Mouse (Mus musculus) heart, postnatal 36 days (tissue): ENCODE data around the gene Banf1. TPM values are rescaled to one million over a fixed set of nuclear protein-coding genes. Genes with fewer than 3 reads are reported as not detected.
"Not testable (repeated sequence)": the region's sequence is repeated elsewhere in the genome, so short reads cannot be mapped to it uniquely, and the experiment has no call there.

ENCODE experiments used
- DNase-seq, 2 experiments: peaks; one replicate each; pipeline ENCODE4 v3.0.0; 2021 to 2022
- intact Hi-C: fragments of 180-260 bp; cut with DNase I; formaldehyde crosslinking; loops from one replicate; pipeline ENCODE4 v1.15.1; 2025
- total RNA-seq, 2 experiments: library from RNA; stranded (reverse); gene quantifications; 2 replicates each; pipeline ENCODE4 v1.2.3; 2021

Banf1 gene
- total RNA-seq = 100 to 1,000 TPM; 126 to 142 TPM

DNA sequence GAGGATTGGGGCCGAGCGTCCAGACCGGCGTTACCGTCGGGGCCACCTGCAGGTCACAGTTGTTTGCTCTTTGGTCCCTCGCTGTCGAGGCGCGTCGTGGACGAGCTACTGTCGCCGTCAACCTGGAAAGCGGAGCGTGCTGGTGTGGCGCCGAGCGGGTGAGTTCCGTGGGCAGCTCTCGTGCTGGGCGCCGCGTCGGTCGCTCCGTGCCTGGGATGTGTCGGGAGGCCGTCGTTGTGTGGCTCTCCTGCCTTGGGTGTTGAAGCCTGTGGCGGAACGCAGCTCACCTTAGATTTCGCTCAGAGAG lies at the start of gene Banf1:
TSS of gene Banf1 (minus strand) at position 116 of the 307 bp plus-strand sequence.
- intact Hi-C loops = loop anchor here (2.0 to 5.0 kb wide), 3 partner anchors 58 to 120 kb away; partner anchors contain the start of genes AI837181, Drap1, Mus81 and Sf3b2
- no peak for DNase-seq

DNA sequence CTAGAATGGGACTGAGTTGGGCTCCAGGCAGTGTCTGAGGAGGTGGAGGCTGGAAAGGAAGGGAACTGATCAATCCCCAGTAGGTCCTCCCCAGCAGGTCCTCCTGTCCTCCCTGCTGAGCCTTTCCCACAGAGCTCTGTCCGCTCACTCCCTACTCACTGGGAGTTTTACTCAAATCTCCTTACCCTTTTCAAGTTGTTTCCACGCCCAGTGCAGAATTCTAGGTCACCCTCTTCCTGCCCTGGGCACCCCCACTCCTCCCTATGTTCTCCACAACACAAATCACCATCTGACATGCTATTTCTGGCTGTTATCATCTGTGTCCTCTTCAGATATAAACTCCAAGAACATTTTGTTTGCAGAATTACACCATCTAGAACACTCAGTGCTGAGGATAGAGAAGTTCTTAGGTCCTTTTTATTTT lies 47.6 kb upstream of the Banf1 start:
- DNase-seq = peak; percentile 62 to 68
- intact Hi-C loops = no loop called here

DNA sequence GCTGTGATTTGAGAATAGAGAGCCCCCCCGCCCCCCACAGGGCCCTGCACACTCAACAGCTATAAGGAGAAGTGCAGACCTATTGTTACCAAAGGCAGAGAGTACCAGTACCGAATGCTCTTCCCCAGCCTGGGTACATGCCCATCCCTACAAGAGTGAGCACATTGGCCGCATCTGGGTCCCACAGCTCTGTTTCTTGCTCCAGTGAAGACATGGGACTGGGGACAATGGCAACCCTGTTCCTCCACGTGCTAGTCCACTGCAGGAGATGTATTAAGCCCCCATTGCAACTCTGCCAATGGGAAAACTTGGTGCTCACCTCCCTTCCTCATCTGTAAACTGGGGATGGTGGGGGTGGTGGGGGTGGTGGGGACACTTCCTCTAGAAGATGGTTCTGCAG lies 46.9 kb upstream of the Banf1 start:
- DNase-seq = no peak
- intact Hi-C loops = no loop called here

DNA sequence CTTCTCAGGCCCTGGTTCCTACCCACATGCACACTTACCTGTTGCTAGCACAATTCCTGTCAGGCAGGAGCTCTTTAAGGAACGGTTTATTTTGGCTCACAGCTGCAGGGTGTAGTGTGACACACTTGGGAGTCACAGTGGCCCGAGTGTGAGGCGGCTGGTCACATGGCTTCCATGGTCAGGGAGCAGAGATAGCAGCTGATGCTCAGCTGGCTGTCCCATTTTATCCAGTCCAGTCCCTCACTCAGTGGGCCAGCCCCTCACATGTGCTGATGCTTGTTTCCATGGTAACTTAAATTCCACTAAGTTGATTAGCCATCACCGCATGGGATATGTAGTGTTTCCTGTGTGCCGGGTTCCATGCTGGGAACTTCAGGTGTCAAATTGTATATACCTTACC lies 45.0 kb upstream of the Banf1 start:
- DNase-seq = peak in 1 of 2 experiments; percentile 37

DNA sequence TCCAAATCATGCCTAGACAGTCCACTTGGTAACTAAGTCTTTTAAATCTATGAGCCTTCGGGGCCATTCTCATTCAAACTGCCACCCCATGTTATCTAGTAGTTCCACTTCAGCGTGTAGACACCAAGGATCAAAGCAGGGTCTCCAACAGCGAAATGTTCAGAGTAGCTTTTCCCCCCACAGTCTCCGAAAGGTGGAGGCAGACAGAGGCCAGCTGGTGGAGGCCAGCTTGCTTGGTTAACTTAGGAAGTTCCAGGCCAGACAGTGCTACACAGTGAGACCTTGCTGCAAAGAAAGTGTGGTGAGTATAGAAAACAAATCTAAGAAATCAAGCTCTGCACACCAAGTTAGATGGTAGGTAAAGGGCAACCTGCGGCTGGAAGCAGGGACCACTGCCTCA lies 43.7 kb upstream of the Banf1 start:
- intact Hi-C loops = no loop called here
- no peak for DNase-seq

More for the DNA sequence above, 45.0 kb upstream of the Banf1 start:
- intact Hi-C loops = no loop called here

DNA sequence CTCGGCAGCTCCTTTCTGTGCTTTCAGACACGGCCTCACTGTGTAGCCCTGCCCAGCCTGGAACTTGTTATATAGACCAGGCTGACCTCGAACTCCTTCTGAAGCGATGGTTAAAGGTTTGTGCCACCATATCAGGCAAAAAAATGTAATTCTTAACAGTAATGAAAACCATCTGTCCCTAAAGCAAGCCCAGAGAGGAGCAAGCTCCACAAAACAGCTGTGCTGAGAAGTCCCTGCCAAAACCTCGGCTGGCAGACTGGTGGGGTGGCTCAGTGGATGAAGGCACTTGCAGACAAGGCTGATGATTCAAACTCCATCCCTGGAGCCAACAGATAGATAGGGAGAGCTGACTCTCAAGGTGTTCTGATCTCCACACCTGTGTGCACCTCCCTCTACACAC lies 42.1 kb upstream of the Banf1 start:
- peak in 1 of 2 experiments; percentile 64 for DNase-seq
- intact Hi-C loops = no loop called here

DNA sequence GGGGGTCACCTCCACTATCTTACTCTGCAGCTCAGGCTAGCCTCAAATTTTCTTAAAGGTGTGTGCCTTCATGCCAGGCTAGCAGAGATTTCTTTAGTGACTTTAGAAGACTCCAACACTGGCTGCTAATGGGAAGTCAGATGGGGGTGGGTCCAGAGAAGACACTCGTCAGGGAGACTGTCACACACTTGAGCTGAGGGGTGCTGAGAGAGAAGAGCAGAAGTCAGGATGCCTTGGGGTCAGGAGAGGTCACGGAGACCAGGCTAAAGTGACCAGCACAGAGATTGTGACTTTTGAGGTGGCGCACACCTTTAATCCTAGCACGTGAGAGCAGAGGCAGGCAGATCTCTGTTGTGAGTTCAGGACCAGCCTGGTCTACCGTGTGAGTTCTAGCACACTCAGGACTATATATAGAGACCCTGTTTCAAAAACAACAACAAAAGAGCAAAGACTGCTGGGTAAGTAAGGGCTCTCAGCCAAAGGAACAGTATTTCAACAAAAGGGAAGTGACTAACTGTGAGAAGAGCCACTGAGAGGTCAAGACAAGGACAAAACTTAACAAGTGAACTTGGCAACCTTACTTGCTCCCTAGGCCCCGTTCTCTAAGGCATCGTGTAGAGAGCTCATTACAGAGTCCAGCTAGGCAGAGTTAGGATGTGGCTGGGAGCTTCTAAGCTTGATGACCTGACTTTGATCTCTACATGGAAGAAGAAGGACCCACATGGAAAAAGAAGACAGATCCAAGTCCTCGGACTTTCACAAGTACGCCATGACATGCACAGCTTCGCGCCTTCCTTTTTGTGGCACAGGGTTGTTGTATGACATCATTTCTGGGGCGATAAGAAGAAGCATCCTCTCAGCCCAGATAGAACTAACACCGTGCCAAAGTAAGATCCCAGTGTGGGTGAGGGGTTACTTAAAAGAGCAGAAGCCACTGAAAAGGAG lies 41.4 kb upstream of the Banf1 start:
- peak in 1 of 2 experiments; percentile 64 for DNase-seq
- intact Hi-C loops = no loop called here

DNA sequence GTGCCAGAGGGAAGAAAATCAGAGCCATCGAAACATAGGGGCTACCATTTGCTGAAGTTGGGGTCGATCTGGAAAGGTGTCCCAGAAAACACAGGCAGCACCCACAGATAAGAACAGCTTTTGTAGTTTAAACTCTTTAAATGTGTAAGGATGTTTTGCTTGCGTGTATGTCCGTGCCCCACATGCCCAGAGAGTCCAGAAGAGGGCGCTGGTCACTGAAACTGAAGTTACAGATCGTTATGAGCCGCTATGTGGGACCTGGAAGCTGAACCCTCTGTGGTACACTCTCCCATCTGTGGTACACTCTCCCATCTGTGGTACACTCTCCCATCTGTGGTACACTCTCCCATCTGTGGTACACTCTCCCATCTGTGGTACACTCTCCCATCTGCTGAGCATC lies 40.2 kb upstream of the Banf1 start:
- intact Hi-C loops = no loop called here

DNA sequence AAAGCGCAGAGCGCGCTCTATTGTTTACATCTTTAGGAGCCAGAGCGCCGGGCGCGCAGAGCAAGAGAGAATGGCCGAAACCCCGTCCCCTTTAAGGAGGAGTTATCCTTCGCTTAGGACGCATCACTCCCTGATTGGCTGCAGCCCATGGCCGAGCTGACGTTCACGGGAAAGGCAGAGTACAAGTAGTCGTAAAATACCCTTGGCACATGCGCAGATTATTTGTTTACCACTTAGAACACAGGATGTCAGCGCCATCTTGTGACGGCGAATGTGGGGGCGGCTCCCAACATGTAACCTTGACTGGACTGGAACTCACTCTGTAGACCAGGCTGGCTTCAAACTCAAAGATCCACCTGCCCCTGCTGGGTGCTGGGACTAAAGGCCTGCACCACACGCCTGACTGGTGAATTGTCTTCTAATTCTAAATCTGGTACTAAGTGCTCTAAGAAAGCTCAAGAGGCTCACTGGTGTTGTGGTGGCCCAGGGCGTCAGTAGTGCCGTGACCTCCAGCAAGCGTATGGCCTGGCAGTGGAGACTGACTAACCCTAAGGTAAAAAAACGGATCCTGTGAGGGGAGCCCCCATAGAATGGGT lies 39.7 kb upstream of the Banf1 start:
- peak; percentile 57 to 58 for DNase-seq
- intact Hi-C loops = not testable (repeated sequence)

More for the DNA sequence above, 40.2 kb upstream of the Banf1 start:
- peak; percentile 60 to 70 for DNase-seq

DNA sequence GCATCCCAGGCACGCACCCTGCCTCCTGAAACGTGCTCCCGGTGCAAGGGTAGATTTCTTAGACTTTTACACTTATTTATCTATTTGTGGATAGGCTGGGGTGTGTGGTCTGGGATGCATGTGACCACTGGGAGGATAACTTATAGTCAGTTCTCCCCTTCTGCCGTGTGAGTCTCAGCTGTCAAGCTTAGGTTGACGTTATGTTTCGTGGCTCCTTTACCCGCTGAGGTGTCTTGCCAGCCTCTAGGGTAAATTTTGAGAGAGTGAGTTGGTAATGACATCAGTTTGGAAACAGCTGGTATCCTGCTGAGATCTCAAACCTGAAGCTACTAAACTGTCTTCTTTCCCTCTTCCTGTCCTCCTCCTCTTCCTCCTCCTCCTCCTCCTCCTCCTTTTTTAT lies 39.0 kb upstream of the Banf1 start:
- DNase-seq = no peak
- intact Hi-C loops = no loop called here

DNA sequence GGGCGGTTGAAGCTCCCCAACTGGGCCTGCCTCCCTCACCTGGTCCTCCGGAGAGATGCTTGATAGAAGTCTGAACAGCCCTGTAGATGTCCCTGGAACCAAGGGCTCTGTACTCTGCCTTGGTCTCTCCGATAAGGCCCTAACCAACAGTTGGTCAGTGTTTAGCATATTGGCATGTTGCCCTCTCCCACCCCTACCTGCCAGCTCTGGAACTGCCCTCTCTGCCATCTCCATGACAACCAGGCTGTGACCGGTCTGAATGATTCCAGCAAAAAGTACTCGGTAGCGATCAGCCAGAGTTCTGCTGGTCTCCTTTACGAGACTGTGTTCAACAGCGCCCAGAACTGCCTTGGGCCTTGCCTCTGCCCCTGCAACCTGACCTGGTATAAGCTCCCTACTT lies 35.3 kb upstream of the Banf1 start, which contains the start of gene Tsga10ip:
TSS of gene Tsga10ip (minus strand) at position 234 of the 400 bp plus-strand sequence.
- DNase-seq = no peak
- intact Hi-C loops = no loop called here

DNA sequence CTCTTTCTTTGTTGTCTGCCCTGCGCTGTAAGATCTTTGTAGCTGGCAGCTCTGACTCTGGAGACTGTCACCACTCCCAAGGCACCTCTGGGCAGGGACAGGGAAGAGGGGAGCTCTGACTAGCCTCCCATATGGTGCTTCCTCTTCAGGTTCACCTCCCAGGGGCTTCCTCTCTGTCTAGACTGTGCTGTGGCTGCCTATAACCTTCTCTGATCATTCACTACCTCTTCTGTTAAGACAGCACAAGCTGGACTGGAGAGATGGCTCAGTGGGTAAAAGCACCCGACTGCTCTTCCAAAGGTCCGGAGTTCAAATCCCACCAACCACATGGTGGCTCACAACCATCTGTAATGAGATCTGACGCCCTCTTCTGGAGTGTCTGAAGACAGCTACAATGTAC lies 34.1 kb upstream of the Banf1 start:
- DNase-seq, intact Hi-C loops: not testable (repeated sequence)

DNA sequence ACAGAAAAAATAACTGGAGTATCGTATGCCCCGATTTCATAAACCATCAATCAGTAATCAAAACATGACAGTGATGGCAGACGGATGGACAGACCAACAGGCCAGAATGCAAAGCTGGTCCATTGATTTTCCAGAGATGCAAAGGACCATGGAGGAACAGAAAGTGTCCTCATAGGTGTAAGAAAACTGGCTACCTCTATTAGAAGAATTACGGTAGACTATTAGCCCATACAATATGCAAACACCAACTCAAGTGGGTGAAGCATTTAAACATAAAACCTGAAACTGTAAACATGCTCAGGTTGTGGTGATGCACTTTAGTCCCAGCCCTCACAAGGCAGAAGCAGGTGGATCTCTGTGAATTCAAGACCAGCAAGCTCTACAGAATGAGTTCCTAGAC lies 28.4 kb upstream of the Banf1 start:
- no peak for DNase-seq
- intact Hi-C loops = no loop called here

DNA sequence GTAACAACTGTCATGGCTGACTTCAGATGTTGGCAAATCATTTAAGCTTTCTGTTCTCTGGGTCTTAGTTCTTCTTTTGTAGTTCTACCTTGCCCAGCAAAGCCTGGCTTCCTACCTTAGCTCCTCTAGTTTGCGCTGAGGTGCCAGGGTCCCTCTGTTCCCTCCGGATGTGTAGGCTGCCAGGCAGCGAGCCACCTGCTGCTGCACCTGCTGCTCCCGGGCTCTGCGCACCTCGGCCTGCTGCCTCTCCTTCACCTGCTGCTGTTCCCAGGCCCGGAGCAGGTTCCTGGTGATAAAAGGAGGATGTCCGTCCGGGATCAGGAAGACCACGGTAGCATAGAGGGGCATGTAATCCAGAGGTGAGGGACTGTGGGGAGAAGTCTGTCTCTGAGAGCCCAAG lies 27.2 kb upstream of the Banf1 start:
- DNase-seq = no peak
- intact Hi-C loops = no loop called here

DNA sequence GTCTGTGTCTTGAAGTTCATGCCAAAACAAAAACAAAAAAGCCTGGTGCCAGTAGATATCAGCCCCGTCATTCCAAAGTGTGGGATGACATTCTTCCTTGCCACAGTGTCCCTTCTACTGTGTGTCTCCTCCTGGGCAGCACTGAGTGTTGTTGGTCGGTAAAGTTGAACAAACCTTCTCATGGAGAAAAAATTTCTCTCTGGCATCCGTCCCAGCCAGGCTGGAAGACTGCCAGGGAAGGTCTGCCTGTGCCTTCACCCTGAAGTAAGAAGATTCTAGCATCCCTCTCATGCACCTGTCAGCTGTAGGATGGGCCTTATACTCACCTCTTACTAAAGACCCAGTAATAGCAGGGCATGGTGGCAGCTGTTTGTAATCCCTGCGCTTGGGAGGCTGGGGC lies 25.9 kb upstream of the Banf1 start:
- intact Hi-C loops = no loop called here

DNA sequence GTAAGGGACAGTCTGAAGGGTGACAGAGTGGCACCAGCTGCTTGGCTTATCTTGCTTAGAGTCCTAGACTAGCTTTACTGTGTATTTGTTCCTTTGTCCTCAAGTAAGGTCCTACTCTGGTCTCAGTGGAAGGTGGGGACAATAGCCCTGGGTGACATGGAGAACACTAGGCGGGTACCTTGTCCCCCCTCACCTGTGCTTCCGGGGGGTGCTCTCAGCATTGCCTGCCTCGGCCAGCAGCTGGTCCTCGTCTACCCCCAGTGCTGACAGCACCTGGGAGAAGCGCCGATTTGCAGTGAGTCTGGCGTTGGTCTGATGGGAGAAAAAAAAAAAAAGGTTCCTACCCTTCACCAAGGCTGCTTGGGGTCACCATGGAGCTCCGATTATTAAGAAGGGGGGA lies 23.4 kb upstream of the Banf1 start:
- intact Hi-C loops = loop anchor here (1.0 kb wide), 1 partner anchor 33 kb away; no protein-coding TSS in a partner anchor
- DNase-seq = no peak

More for the DNA sequence above, 25.9 kb upstream of the Banf1 start:
- DNase-seq = peak in 1 of 2 experiments; percentile 69

DNA sequence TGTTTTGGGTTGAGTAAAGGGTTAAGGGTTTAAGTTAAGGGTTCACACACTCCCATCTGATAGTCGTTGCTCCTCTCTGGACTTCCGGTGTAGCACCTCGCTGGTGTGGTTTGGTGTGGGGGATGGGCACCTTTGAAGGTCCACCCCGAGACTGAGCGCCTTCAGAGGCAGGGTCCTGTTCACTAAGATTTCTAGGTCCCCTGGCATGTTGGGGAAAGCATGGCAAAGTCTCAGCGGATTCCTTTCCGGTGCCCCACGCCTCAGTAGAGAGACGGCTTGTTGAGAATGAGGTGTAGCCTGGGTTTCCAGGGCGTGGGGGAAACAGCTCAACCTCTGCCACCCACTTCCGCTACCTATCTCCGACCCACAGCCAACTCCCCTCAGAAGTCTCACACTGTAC lies 22.7 kb upstream of the Banf1 start:
- DNase-seq = peak in 1 of 2 experiments; percentile 26
- intact Hi-C loops = loop anchor here (1.0 to 5.0 kb wide), 2 partner anchors 34 to 98 kb away; partner anchors contain the start of gene Mus81

DNA sequence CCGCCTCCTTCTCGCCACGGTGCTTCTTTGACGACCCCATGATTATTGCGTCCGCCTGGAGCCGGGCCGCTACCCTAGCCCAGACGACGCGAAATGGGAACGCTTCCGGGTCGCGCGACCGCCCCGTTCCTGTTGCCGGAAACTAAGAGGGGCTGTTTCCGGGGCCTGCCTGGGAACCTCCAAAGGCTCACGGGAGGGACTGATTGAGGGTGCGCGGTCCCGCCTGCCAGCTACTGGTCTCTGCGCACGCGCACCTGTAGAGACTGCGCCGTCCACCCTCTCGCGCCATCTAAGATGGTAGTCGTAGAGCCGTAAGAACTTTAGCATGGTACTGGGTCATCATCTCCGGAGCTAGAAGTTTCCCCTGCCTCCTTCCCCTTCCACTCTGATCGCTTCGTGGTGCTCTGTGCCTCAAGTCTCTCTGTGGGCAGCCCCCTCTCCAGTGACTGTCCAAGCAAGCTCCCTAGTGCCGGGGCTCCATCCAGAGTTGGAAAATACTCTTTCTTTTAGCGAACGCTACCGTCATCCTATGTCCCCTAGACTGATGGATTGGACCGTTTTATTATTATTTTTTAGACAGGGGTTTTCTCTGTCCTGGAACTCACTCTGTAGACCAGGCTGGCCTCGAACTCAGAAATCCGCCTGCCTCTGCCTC lies 21.7 kb upstream of the Banf1 start, which contains the start of gene Sart1:
TSS of gene Sart1 (minus strand) at position 116 of the 655 bp plus-strand sequence.
- intact Hi-C loops = loop anchor here (1.0 to 5.0 kb wide), 2 partner anchors 22 to 99 kb away; partner anchors contain the start of genes Eif1ad and Mus81
- peak; percentile 92 to 93 for DNase-seq

DNA sequence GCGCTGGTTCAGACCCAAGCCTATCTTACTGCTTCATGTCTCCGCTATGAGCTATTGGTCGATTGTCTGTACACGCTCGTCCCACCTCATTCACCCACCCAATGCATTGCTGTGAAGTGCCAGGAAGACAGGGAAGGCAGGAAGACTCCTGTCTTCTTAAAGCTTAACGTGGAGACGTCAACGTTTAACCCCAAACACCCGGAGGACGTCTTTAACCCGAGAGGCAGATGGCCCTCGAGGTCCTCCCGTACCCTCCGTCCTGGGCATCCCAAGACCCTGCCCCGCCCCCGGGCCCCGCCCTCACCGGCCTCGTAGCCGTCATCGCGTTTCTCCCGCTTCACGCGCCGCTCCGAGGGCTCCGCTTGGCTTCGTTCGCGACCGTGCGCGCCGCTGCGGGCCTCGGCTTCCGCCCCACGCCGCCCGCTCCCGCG lies 21.1 kb upstream of the Banf1 start:
- peak in 1 of 2 experiments; percentile 21 for DNase-seq
- intact Hi-C loops = loop anchor here (1.0 to 5.0 kb wide), 2 partner anchors 22 to 99 kb away; partner anchors contain the start of genes Eif1ad and Mus81

DNA sequence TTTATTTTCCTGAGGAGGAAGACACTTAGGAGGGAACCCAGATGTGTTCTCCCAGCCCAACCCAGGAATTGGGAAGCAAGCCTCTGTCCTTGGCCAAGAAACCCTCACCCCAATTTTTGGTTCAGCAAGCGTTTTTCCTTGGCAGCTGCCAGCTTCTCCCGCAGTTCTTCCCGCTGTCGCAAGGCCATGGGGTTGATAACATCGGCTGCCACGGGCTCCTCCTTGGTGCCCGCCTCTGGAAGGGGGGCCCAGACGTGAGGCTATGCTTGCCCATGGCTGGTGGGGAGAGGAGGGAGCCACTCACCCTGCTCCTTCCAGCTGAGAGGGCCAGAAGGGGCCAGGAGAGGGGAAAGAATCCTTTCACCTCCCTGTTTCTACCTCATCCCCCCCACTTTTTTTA lies 17.7 kb upstream of the Banf1 start:
- no peak for DNase-seq
- intact Hi-C loops = loop anchor here (5.0 kb wide), 1 partner anchor 103 kb away; the partner anchor contains the start of gene Mus81

DNA sequence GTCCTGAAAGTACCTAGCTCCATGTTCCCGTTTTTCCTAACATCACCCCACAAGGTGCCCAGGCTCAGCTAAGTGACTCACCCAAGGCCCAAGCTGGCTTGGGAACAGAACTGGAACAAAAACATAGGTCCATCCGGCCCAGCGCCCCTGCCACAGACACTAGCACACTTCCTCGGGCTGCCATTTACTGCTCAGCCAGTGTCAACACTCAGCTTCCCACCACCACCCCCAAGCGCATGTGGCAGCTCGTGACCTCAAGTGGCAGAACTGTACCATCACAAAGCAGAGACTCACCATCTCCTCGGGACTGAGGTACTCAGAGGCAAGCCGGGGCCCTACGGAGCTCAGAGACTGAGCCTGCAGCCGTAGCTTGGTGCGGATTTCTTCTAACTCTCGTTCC lies 16.4 kb upstream of the Banf1 start:
- intact Hi-C loops = no loop called here
- no peak for DNase-seq
